In genomic region chr17:73390191-73391089, GRCm38 (mm10) we compare ENCODE assay signal across 10 mouse cellular contexts. TPM values are rescaled to one million over a fixed set of nuclear protein-coding genes. Genes with fewer than 3 reads are reported as not detected.
DNase-seq lines count a peak whose midpoint lies in the region; ATAC-seq and TF ChIP-seq lines count a peak whose summit lies in the region.
"Had no signal": no experiment of that assay in that cellular context is flagged by ENCODE, and none has a peak within 500 bp of the region (broad histone marks: within the 10 kb centered on the region; RNA-seq: fewer than 3 reads in every experiment).

No protein-coding gene starts in this region.

- no peak overlapping the region for H3K4me2 ChIP-seq in midbrain, embryonic 13.5 days (replicated peaks)
- no peak overlapping the region for H3K4me2 ChIP-seq in midbrain, embryonic 11.5 days
- H3K4me2 ChIP-seq in hindbrain, embryonic 14.5 days (replicated peaks): no peak overlapping the region
- H3K4me2 ChIP-seq in neural tube, embryonic 14.5 days (ENCODE audit: low read depth, low read length): no peak overlapping the region

- H3K9me3 ChIP-seq in midbrain, embryonic 13.5 days: no peaks in the 10 kb centered on the region
- H3K9me3 ChIP-seq in midbrain, embryonic 11.5 days (ENCODE audit: control insufficient read depth, low read length): no peaks in the 10 kb centered on the region
- no peaks in the 10 kb centered on the region for H3K9me3 ChIP-seq in hindbrain, embryonic 14.5 days (ENCODE audit: control insufficient read depth, low read length)
- H3K9me3 ChIP-seq in neural tube, embryonic 14.5 days (ENCODE audit: control insufficient read depth, low read length): no peaks in the 10 kb centered on the region

- 75% methylated on average over 7 of the region's 7 CpGs for WGBS in midbrain, embryonic 13.5 days
- 78% methylated on average over 7 of the region's 7 CpGs for WGBS in midbrain, embryonic 11.5 days
- 37% methylated on average over 7 of the region's 7 CpGs for WGBS in hindbrain, embryonic 14.5 days
- WGBS in neural tube, embryonic 14.5 days: 25% methylated on average over 7 of the region's 7 CpGs

- TF ChIP-seq CTCF in layer of hippocampus, adult 2 months (conservative IDR thresholded peaks at IDR 0.05): no peak; the same call in 1 of the 2 replicates

- no peak overlapping the region for H3K4me3 ChIP-seq in midbrain, embryonic 13.5 days (replicated peaks)
- H3K4me3 ChIP-seq in midbrain, embryonic 11.5 days (ENCODE audit: low read depth, low read length): no peak overlapping the region
- H3K4me3 ChIP-seq in hindbrain, embryonic 14.5 days (replicated peaks; ENCODE audit: low read length): no peak overlapping the region
- H3K4me3 ChIP-seq in layer of hippocampus, adult 2 months: peak overlapping the region; percentile 2; the same call in 1 of the 2 replicates
- H3K4me3 ChIP-seq in neural tube, embryonic 14.5 days (ENCODE audit: low read depth, low read length): no peak overlapping the region

- no peak overlapping the region for H3K27ac ChIP-seq in midbrain, embryonic 13.5 days
- H3K27ac ChIP-seq in midbrain, embryonic 11.5 days (ENCODE audit: low read depth, low read length): no peak overlapping the region
- H3K27ac ChIP-seq in hindbrain, embryonic 14.5 days: peak overlapping the region; percentile 63
- peak overlapping the region; percentile 82 for H3K27ac ChIP-seq in layer of hippocampus, adult 2 months
- H3K27ac ChIP-seq in neural tube, embryonic 14.5 days (ENCODE audit: low read depth, low read length): peak overlapping the region; percentile 13

- H3K9ac ChIP-seq in midbrain, embryonic 13.5 days (replicated peaks): no peak overlapping the region
- no peak overlapping the region for H3K9ac ChIP-seq in midbrain, embryonic 11.5 days (ENCODE audit: low read length)
- no peak overlapping the region for H3K9ac ChIP-seq in hindbrain, embryonic 14.5 days
- no peak overlapping the region; the same call in 1 of the 2 replicates for H3K9ac ChIP-seq in neural tube, embryonic 14.5 days (replicated peaks; ENCODE audit: low read depth, low read length)

- peak; percentile 63; the same call in 1 of the 2 replicates for ATAC-seq in midbrain, embryonic 13.5 days
- no peak for ATAC-seq in midbrain, embryonic 11.5 days (ENCODE audit: low FRiP score)
- ATAC-seq in hindbrain, embryonic 14.5 days (ENCODE audit: low FRiP score): peak; percentile 82
- peak; percentile 86 for ATAC-seq in neural tube, embryonic 14.5 days (ENCODE audit: low read depth)
- ATAC-seq: intestine, postnatal 0 days; lung, postnatal 0 days had no signal

- no peaks in the 10 kb centered on the region for H3K27me3 ChIP-seq in midbrain, embryonic 13.5 days
- H3K27me3 ChIP-seq in midbrain, embryonic 11.5 days (ENCODE audit: control insufficient read depth, insufficient read depth, low read length): no peaks in the 10 kb centered on the region
- no peaks in the 10 kb centered on the region for H3K27me3 ChIP-seq in hindbrain, embryonic 14.5 days (ENCODE audit: control insufficient read depth, insufficient read depth, low read length)
- no peaks in the 10 kb centered on the region for H3K27me3 ChIP-seq in neural tube, embryonic 14.5 days (ENCODE audit: control insufficient read depth, insufficient read depth, low read length)

- H3K36me3 ChIP-seq in midbrain, embryonic 13.5 days: no peaks in the 10 kb centered on the region
- H3K36me3 ChIP-seq in midbrain, embryonic 11.5 days (ENCODE audit: control insufficient read depth, insufficient read depth, low read length): no peaks in the 10 kb centered on the region
- H3K36me3 ChIP-seq in hindbrain, embryonic 14.5 days (replicated peaks; ENCODE audit: control insufficient read depth, insufficient read depth): no peaks in the 10 kb centered on the region
- H3K36me3 ChIP-seq in neural tube, embryonic 14.5 days (ENCODE audit: control insufficient read depth, insufficient read depth, low read length): no peaks in the 10 kb centered on the region

- no peak for DNase-seq in midbrain, embryonic 11.5 days (ENCODE audit: low spot score, missing footprints)
- peak; percentile 54 for DNase-seq in hindbrain, embryonic 14.5 days (ENCODE audit: low spot score)
- peak; percentile 53 to 64 for DNase-seq in layer of hippocampus, adult 2 months (ENCODE audit: low spot score in 2 of 2)
- DNase-seq in urinary bladder, postnatal 25 days (ENCODE audit: low spot score): no peak
- DNase-seq in adrenal gland, postnatal 25 days: no peak
- DNase-seq: thymus, postnatal 36 days had no signal

- 0 out of 2 replicates have a peak, but pooled peaks cover 4% of the 10 kb centered on the region for H3K4me1 ChIP-seq in midbrain, embryonic 13.5 days (replicated peaks)
- no peaks in the 10 kb centered on the region for H3K4me1 ChIP-seq in midbrain, embryonic 11.5 days (ENCODE audit: control insufficient read depth, insufficient read depth, low read length)
- no peaks in the 10 kb centered on the region; the same call in 1 of the 2 replicates for H3K4me1 ChIP-seq in hindbrain, embryonic 14.5 days (replicated peaks; ENCODE audit: control insufficient read depth, insufficient read depth, low read length)
- H3K4me1 ChIP-seq in neural tube, embryonic 14.5 days (ENCODE audit: control insufficient read depth, insufficient read depth, low read length): peaks cover 9% of the 10 kb centered on the region; the same call in 1 of the 2 replicates

RNA-seq across cellular contexts. Expression of gene Capn13, which starts 10.2 kb away (rescaled TPM):
- polyA plus RNA-seq in midbrain, embryonic 13.5 days (2015; fragmentation: Nextera tagmentation; extraction: Ambion mirVana): 0.05 and 0.10 TPM in 2 replicates
- not detected in 2 replicates for polyA plus RNA-seq in midbrain, embryonic 11.5 days (2014; fragmentation: Nextera tagmentation; extraction: Ambion mirVana)
- 0.12 TPM in 1 of 2 replicates, not detected in the other for polyA plus RNA-seq in hindbrain, embryonic 14.5 days (2014; fragmentation: Nextera tagmentation; extraction: Ambion mirVana)
- total RNA-seq in layer of hippocampus, adult 2 months (2021): not detected
- 0.15 and 0.17 TPM in 2 replicates for polyA plus RNA-seq in neural tube, embryonic 14.5 days (2014; fragmentation: Nextera tagmentation; extraction: Ambion mirVana)
- total RNA-seq in adrenal gland, postnatal 25 days (2021): not detected in 2 replicates
- polyA plus RNA-seq: lung, postnatal 0 days had no signal

Comparison
In these comparisons a context has a peak if more than half of its experiments do, and no peak if none do; other contexts are left out.
1. H3K27ac ChIP-seq: peak in hindbrain, embryonic 14.5 days (single experiment), layer of hippocampus, adult 2 months (single experiment) and neural tube, embryonic 14.5 days (single experiment); none in midbrain, embryonic 13.5 days (single experiment) and midbrain, embryonic 11.5 days (single experiment).
2. DNase-seq: peak in hindbrain, embryonic 14.5 days (single experiment) and layer of hippocampus, adult 2 months (2 of 2); none in midbrain, embryonic 11.5 days (single experiment), urinary bladder, postnatal 25 days (single experiment) and adrenal gland, postnatal 25 days (single experiment).